Mouse (Mus musculus) kidney, adult 18-20 months (tissue): ENCODE data around the gene Nek4.
A peak's percentile ranks its signal among the peaks of the same experiment; 100 is the strongest.

Experiments
- DNase-seq: peaks from one replicate; pipeline ENCODE4 v3.0.0; 2021

Gene Nek4

DNA sequence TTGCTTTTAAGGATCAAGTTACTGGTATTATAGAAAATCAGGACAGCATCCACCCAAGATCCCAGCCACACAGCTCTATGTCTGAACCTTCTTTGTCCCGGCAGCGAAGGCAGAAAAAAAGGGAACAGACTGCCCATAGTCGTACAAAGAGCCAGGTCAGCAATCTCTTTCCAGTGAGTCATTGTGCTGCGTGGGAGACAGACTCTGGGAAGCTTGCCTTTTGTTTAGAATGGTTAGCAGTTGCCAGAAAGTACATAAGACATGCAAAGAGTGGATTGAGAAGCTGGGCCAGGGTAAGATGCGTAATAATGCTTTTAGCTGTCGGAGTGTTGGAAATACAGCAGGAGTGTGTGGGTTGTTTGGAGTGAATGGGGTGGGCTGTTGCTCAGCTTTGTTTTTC lies 23.0 kb downstream of the Nek4 start:
- no peak for DNase-seq

DNA sequence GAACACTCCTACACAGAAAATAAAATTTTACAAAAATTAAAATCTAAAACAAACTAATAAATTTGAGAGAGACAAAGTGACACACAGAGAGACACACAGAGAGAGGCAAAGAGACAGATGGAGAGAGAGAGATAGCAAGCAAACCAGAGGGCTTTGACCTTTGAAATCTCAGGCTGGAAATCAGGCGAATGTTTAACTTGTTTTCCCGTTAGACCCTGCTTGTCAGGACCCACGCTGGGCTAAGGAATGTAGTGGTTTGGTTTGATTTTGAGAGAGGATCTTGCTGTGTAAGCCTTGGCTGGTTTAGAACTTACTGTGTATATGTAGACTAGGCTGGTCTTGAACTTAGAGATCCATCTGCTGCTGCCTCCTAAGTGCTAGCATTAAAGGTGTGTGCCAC lies 25.0 kb downstream of the Nek4 start:
- DNase-seq = peak; percentile 11

DNA sequence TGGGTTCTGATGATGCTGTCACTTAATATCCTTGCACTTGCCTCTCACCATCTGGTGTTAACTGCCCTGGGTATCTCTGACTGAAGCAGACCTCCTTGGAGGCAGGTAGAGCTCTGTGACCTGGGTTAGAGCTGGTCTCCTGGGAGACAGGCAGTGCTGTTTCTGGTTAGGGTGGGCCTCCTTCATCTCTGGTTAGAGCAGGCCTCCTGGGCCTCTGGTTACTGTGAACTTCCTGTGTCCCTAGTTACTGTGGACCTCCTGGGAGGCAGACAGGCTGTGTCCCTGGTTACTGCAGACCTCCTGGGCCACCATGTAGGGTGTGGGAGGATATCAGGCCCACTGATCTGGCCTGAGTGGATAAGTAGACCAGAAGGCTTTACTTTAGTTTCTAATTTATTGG lies 45.2 kb downstream of the Nek4 start:
- DNase-seq = no peak

DNA sequence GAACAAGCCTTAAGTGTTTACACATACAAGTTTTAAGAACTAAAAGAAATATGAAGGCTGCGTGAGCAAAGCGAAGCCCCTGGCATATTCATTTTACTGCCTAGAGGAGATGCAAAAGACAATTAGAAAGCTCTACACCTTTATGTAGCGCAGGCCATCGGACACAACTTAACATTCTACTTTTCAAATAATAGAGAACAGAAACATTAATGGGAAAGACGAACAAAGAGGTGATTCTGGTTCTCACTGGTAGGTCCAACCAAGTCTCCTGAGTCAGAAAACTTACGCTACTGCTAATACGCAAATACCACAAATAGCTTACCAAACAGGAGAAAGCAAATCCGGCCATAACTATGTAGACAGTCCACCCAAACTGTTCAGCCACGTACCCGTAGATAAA lies 49.2 kb downstream of the Nek4 start:
- no peak for DNase-seq

DNA sequence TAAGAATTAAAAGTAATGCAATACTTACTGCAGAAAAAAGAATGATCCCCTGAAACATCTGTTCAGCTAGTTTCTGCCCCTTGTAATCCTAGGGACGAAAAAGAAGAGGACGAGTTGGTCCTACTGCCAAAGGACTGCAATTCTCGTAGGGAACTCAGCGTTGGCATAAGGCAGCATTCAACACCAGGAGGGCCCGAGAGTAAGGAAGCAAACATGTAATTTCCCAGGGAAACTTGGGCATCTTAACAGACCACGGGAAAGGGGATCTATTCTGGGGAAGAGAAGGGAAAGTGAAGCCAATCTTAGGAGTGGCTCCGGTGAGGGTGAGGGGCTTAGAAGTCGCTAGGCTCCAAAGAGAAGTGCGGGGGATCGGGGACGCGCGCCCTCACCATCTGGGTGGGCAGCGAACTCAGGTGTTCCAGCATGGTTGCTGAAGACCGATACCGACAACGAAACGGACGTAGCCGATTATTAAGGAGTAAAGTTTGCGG lies 49.7 kb downstream of the Nek4 start:
- DNase-seq = no peak

DNA sequence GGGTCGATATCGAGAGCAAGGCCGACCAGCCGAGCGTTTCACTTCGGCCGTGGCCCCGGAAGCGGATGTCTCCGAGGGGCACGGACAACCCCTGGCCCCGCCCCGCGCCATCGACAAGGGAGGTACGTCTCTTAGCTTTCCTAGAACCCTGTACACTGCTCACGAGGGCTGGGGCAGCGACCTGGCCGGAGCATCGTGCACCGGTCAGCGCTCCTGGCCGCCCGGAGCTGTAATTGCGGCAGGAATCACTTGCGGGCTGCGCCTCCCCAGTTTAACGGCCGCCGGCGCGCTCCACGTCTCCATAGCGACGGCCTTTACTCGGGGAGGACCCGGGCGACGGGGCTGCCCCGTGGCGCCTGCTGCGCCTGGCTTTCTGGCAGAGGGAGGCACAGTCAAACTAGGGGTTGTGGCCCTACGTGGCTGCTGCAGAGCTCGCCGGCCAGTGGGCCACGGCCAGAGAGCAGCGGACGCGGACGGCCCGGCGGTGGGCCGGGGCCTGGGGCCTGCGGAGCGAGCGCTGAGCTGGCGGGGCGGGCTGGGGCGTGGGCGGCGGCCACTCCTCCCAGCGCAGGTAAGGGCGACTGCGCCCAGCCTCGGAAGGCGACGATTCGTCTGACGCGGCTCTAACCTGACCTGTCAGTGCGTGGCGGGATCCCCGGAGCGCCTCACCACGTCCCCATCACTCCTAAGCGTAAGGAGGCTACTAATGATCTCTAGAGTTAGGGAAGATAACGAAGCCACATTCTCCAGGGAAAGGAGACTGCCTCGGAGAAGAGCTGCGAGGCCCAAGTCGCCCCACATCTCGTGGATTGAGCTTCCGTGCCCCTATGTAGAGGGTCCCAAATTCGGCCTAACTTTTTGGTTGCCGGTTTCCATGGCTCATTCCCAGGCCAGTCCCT lies 50.4 kb downstream of the Nek4 start, which contains the start of the genes Glt8d1 and Spcs1:
Gene Glt8d1, plus strand, starts transcription at position 94 of the 899 bp plus-strand sequence.
Gene Spcs1, minus strand, starts transcription at position 366 of the 899 bp plus-strand sequence.
- DNase-seq = peak; percentile 95

DNA sequence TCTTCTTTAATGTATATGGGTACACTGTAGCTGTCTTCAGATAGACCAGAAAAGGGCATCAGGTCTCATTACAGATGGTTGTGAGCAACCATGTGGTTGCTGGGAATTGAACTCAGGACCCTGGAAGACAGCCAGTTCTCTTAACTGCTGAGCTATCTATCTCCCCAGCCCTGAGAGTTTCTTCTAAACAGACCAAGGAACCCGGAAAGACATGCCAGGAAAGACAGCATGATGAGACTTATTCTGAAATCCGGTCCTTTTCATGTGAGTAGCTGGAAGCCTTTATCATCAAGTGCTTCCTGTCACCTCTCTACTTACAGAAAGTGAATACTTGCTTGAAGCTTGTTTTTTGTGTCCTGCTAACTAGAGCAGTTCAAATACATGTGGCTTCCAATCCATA lies 53.4 kb downstream of the Nek4 start:
- DNase-seq = no peak

DNA sequence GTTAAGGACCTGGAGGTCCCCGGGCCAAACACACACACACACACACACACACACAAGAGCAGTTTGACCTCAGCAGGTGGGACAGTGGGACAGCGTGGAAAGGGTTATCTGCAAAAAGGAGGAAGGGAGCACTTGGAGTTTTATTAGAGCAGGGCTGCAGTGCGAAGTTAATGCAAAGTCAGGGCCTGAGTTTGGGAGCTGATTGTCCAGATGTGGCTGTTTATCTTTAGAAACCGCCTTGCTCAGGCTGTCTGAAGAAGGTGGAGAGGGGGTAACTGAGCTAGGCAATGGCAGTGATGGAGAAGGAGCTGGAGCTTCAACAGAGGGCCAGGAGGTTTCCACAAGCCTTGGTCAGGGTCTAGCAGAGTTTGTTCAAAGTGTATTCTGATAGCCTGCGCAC lies 55.6 kb downstream of the Nek4 start:
- no peak for DNase-seq

DNA sequence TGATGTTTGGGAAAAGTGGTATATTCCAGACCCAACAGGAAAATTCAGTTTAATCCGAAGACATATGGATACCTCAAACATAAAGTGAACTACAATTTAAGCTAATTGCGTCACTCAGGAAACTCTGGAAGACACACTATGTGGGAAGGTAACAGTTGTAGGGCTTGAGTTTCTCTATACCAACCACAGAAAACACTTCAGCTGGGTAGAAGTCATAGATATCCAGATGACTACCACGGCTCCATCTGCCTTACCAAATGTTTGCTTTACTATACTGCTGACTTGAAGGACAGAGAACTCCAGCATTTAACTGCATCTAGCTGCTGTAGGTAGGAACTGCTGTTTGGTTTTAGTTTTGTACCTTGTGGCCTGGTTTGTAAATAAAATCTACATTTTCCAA lies 60.4 kb downstream of the Nek4 start:
- DNase-seq = no peak

DNA sequence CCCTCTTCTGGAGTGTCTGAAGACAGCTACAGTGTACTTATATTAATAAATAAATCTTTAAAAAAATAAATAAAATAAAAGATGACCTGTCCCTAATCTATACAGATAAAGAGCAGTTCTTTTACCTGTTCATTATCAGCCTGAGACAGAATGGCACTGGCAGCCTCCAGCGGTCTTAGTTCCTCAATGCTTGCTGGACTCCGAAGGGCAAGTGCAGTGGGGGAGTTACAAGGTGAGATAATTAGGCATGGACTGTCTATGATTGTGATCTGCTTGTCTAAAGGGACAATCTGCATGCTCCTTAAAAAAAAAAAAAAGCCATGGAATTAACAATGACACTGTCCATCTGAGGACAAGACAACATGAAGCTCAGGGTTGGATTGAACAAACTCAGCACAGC lies 62.8 kb downstream of the Nek4 start:
- no peak for DNase-seq

DNA sequence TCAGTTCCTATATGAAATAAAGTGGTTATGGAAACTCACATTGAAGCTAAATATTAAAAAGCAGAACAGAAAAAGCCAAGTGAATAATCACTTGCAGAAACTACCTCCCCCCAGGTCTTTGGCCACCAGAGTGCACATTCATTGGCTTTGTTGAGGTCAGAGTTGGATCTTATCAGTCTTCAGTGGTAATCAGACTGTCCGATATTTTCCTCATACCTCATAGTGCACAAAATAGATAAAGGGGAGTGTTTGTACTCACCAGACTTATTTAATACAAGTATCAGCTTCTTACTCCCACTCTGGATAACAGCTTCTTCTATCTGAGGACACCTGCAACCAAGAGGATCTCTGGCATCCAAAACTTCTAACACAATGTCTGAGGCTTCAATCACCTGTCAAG lies 64.9 kb downstream of the Nek4 start:
- no peak for DNase-seq

DNA sequence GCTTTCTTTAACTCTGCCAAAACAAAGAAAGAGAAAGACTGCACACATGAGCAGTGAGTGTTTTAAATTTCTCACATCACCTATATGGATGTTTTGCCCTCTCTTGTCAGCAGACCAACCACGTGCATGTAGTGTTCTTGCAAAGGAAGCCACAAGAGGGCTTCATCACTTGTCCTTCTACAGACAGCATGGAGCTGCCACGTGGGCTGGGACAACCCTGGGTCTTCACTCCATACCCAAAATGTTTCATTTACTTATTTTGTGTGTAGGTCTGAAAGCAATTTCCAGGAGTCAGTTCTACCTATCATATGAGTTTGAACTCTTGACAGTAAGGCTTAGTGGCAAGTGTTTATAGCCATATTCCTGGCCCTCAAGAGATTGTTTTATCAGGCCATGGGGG lies 66.7 kb downstream of the Nek4 start:
- no peak for DNase-seq

DNA sequence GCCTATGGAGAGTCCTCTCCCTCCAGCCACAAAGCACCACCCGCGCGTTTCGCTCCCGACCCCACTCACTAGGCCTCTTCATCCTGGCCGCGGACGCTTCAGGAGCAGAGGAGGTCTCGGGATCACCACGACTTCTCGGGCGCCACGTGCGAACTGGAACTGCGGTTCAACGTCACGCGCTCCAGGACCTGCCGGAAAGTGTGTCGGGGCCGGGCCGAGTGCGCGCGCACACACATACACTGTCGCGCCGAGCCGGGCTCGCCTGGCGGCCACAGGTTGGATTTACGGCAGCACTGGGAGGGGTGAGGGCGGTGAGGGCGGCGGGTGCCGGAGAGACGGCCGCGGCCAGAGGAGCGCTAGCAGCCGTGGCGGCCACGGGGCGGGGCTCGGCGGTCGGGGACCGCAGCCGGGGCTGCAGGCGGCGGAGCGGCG lies 67.7 kb downstream of the Nek4 start, which contains the start of the genes Pbrm1 and Gnl3:
Gene Pbrm1, plus strand, starts transcription at position 279 of the 432 bp plus-strand sequence.
Gene Gnl3, minus strand, starts transcription at position 293 of the 432 bp plus-strand sequence.
- DNase-seq = peak; percentile 97

DNA sequence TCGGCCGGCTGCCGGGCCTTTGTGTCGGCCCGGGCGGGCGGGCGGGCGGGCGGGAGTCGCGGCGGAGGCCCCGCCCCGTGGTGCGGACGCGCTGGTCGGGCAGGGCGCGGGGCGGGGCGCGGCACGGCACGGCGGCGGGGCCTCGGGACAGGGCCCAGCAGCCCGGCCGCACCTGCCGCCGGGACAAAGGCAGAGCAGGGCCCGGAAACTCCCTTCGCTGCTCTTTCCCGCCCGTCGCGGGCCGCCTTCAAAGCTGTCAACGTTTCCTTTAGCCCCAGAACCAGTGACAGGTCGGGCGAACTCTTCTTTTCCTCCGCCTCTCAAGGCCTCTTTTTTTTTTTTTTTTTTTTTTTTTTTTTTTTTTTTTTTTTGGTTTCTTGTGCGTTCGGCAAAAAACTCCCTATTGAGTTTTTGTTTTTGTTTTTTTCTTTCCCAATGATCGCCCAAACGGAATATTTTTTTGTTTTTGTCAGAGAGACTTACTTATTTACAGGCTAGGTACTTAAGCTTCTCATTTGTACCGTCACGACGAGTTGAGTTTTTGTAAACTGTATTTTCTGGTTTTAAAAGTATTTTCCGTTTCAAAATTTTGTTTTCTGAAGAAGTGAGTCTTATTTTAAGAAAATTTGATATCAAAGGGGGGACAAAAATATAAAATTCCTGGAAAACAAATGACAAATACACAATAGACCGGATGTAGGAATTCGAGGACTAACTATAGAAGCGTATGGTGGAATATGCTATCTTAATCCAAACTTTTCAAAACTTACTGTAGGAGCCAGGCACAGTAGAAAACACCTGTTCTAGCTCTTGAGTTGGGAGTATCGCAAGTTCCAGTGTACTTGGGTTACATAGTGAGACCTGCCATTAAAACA lies 68.4 kb downstream of the Nek4 start:
- DNase-seq = peak; percentile 84

DNA sequence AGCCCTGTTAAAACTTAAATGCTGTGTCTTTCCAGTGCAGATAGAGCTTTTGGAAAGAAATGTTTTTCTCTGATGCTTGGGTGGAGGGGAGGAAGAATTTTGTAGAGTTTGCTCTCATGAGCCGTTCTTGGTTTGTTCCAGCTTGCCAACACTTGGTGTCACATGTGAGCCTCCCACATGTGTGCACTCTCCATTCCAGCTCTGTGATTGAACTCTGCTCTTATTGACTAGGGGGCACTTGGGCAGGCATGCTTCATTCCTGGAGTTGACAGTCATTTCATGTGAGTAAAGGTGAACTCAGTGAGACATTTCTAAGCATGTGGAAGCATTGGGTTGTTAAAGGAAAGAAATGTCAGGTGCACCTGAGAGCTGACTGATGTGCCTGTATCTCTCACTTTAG lies 71.4 kb downstream of the Nek4 start:
- no peak for DNase-seq

DNA sequence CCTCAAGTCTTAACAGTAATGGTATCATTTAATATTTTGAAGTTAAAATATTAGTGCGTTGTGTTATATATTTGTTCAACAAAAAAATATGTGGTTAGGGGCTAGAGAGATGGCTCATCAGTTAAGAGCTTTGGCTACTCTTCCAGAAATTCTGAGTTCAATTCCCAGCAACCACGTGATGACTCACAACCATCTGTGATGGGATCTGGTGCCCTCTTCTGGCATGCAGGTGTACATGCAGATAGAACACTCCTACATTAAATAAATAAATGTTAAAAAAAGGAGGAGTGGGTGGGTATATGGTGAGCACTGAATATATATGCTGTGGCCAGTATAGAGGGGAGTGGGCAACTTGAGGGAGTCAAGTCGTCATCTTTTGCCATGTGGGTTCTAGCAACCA lies 74.6 kb downstream of the Nek4 start:
- DNase-seq = no peak
